Mouse (Mus musculus) right cerebral cortex, adult 2 months (tissue): ENCODE measurements around the gene Avil.
A peak's percentile ranks its signal among the peaks of the same experiment; 100 is the strongest.

Experiments
- DNase-seq, 2 experiments: peaks; one replicate each; pipeline ENCODE4 v3.0.0; 2021 to 2022; ENCODE audit warnings: low spot score in 2 of 2

The Avil gene

DNA sequence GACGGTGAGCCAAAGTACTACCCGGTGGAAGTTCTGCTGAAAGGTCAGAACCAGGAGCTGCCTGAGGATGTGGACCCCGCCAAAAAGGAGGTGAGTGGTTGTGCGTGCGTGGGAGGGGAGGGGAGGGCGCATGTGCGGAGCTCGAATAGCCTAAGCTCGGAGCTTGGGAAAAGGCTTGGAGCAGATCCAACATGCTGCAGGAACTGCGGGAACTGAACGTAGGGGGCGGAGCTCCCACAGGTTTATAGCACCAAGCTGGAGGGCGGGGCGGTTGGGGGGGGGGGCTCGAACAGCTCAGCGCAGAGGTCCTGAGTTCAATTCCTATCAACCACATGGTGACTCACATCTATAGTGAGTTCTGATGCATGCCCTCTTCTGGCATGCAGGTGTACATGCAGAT is 17.9 kb downstream of the Avil start:
- DNase-seq: no peak

- DNase-seq: peak; percentile 91 to 93
Measured at GRCm38 (mm10) chr10:127030336-127031296, 30.1 kb downstream of the Avil start, which contains the start of gene Tsfm. Gene Tsfm (minus strand): TSS chr10:127030840.

DNA sequence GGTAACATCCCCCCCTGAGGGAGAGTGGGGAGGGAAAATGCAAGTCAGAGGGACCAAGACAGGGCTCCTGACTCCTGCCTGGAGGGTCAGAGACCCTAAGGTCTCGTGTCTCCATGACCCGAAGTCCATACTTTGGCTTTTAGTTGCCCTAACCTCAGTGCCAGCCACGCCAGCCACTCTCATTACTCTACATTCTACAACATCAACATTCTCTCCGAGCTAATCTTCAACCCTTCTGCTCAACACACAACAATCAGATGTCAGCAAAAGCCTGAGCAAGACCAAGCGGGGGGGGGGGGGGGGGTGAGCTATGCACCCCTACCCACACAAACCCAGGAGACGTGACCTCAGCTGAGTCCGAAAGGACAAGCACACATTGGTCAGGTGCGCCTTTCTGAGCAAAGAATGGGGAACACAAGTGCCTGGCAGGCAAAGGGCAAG is 32.8 kb downstream of the Avil start:
- DNase-seq: no peak

DNA sequence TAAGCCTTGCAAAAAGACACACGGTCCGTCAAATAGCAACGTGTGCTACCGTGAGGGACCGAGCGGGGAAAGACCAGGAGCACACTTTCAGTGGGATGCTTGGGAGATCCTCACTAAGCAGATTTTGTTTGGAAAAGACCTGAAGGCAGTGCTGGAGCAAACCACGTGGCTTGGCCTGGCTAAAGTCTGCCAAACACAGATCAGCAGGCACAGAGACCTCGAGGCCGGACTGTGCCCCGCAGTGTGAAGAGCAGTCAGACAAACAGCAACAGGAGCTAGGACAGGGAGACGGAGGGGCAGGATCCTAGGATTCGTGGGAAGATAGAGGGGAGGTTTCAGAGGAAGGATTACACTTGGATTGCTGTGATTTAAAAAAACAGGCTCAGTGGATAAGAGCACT is 35.8 kb downstream of the Avil start:
- DNase-seq: no peak

- no peak for DNase-seq
Measured at GRCm38 (mm10) chr10:127037641-127038040, 37.1 kb downstream of the Avil start.

DNA sequence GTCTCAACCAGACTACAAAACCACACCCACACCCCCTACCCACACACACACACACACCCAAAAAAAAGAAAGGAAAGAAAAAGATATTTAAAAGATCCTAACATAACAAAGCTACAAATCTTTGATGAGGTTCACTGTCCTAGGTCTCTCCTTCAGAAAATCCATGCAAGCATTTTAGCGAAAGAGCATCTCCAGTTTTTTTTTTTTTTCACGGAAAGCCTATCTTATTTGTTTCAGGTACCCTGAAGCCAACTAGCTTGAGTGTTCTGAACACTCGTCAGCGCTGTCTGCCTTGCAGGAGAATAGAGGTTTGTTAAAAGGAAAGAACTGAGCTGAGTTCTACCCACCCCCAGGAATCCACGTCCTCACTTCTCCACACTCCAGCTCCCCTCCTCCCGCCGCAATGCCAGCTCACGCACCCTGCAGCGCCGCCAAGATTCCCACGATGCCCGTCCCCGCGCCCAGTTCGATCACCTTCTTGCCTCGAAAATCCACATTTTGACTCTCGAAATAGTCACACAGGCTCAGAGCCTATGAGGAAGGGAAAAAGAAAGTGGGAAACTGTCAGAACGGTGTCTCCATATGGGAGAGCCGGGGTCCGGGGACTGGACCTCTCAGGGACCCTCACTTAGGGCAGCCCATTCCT is 40.2 kb downstream of the Avil start:
- peak; percentile 62 to 72 for DNase-seq

GRCm38 (mm10) chr10:127041274-127041766 is 40.8 kb downstream of the Avil start, which contains the start of the genes Mettl1 and Eef1akmt3:
Gene Mettl1 (plus strand): TSS chr10:127041414.
Gene Eef1akmt3 (minus strand): TSS chr10:127041513.
- peak in 1 of 2 experiments; percentile 28 for DNase-seq

DNA sequence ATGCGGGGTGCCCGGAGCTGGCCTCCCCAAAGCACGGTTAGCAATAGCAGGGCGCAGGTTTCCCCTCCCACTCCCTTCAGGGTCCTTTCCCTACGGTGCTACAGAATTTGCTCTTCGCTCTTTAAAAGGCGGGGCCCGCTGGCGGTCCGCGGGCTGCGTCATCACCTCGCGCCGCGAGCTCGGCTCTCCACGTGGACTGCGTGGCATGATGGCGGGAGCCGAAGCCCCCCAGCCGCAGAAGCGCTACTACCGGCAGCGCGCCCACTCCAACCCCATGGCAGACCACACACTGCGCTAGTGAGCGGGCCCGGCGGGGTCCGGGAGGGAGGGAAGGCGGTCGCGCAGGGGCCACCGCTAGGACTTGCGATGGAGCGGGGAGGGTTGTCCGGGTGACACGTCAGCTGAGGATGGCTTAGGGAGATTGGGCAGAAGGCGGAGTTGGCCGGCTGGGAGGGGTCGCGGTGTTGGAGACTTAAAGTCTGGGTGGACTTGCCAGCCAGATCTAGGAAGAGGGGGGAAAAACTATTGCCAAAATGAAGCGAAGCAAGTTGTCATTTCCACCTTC is 41.3 kb downstream of the Avil start:
- DNase-seq: peak; percentile 88 to 94

DNA sequence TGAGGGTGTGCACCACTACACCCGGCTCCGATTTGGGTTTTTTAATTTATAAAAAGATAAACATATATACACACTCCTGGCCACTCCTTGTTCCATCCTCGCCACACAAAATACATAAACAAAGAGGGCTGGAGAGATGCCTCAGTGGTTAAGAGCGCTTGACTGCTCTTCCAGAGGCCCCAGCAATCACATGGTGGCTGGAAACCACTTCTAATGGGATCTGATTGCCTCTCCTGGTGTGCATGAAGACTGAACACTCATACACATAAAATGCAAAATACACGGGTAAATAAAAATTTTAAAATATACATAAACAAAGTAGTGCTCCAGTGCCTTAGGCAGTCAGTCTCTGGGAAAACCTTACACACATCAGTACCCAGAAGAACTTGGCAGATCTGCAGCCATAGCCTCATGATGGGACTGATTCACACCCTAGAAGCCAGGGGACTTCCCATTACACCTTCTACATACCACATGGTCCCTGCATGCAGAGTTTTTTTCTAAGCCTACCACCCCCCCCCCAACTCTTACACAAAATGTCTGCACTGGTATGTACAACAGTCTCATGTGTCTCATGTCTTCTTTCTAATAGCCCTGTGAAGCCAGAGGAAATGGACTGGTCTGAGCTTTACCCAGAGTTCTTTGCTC is 42.1 kb downstream of the Avil start:
- no peak for DNase-seq

- no peak for DNase-seq
Measured at GRCm38 (mm10) chr10:127043187-127043586, 42.7 kb downstream of the Avil start.

DNA sequence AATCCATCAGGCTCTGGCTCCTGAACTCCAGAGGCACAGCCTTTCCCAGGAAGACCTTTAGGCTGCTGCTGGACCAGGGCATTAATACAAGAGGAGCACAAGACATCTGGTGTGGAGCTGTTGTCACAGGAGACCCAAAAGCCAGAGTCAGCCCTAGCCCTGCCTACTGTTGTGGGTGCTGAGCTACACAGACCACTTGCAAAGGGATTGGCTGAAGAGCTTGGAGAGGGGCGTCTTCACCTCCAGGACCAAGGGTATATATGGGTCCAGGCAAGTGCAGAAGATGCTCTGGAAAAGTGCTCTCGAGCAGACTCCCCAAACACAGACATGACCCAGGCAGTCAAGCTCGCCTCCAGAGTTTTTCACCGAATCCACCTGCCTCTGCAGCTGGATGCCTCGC is 47.4 kb downstream of the Avil start, which contains the start of gene Cyp27b1:
Gene Cyp27b1, plus strand, starts transcription at position 297 of the 400 bp plus-strand sequence.
- DNase-seq: no peak

DNA sequence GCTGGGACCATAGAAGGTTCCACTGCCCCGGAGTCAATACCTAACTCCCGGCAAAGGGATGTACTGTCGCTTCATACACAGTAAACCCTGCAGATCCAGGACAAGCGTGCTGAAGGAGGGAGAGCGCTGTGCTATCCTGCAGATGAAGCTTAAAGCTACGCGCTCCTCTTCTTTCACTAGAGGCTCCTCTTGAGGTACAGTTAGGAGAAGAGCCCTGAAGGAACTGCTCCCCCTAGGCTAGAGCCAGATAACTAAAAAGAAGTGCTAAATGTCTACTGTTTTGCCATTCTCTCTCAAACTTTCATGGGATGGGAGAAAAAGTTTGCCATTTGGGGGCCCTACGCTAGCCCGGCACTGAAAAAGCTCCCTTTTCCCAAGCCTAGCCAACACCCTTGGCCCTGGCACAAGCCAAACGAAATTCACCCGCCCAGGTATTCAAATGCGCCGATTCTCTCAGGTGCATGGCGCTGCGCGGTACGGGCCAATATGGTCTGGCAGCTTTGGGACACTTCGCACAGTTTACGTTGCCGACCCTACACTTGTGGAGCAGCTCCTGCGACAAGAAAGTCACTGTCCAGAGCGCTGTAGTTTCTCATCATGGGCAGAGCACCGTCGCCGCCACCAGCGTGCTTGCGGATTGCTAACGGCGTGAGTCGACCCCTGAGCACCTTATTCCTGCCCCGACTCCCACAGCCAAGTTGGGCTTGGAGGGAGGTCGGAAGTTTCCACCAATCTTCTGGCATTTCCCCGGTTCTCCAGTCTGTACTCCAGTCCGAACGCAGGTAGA is 48.3 kb downstream of the Avil start:
- no peak for DNase-seq

DNA sequence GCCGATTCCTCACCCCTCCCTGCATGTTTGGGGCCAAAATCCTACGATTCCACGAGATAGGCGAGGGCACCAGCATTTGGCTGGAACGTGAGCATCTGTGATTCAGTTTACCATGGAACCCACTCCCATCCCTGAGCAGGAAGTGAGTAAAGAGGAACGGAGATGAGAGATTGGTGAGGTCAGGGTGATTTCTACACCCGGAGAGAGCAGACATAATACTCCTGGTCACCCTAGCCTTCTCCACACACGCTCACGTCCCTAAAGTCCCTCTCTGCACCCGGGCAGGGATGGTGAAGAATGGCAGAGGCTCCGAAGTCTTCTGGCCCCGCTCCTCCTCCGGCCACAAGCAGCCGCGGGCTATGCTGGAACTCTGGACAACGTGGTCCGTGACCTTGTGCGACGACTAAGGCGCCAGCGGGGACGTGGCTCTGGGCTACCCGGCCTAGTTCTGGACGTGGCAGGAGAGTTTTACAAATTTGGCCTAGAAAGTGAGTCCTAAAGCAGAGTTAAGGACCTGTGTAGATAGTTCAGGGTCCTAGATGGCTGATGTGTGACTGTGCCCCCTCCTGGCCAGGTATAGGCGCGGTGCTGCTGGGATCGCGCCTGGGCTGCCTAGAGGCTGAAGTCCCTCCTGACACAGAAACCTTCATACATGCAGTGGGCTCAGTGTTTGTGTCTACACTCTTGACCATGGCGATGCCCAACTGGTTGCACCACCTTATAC is 49.0 kb downstream of the Avil start:
- DNase-seq: no peak

DNA sequence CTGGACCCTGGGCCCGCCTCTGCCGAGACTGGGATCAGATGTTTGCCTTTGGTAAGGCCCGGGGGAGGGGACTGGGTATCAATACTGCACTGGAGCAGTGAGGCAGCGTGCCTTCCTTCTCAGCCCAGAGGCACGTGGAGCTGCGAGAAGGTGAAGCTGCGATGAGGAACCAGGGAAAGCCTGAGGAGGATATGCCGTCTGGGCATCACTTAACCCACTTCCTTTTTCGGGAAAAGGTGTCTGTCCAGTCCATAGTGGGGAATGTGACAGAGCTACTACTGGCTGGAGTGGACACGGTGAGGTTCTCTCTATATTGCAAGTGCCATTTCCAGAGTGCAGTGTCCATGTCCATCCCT is 49.6 kb downstream of the Avil start:
- DNase-seq: no peak

DNA sequence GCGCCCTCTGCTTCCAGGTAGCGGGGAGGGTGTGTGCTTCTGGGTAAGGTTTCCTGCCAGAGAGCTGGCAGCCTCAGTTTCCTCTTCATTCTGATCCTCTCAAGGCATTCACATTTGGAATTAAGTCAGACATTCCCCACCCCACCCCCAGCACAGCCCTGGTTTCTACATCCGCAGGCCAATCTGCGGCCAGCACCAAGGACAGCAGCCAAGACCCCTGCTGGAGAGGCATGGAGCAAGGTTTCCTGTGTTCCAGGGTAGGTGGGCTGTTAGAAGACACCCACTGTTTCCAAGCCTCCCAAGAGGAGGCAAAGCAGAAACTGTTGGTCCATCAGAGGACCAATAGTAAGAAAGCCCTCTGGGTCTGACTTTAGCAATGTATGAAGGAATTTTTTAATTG is 54.1 kb downstream of the Avil start:
- DNase-seq: no peak

- DNase-seq: no peak
Measured at GRCm38 (mm10) chr10:127055406-127055805, 54.9 kb downstream of the Avil start.

- no peak for DNase-seq
Measured at GRCm38 (mm10) chr10:127056490-127056889, 56.0 kb downstream of the Avil start.

GRCm38 (mm10) chr10:127058161-127058560 is 57.7 kb downstream of the Avil start:
- peak; percentile 74 to 81 for DNase-seq

DNA sequence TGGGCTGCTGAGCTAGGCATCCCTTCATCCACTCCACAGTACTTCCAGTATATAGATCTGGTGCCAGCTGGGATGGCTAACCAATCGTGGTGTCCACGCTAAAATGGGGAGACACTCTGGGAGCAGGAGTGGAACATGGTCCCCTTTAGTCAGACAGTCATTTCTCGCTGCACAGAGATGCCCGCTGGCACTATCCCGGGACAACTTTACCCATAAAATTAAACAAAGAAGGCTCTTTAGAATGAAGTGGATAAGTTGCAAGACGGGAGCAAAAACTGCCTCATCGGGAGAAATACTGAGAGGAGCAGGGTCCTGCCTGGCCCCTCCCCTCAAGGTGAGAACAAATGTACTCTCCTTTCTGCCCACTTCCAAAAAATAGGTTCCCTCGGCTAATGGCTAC is 58.2 kb downstream of the Avil start:
- no peak for DNase-seq
